Mouse (Mus musculus): ENCODE measurements around the gene Vmn2r59.
"Not testable (repeated sequence)": the region's sequence is repeated elsewhere in the genome, so short reads cannot be mapped to it uniquely, and the experiment has no call there.

Gene Vmn2r59

DNA sequence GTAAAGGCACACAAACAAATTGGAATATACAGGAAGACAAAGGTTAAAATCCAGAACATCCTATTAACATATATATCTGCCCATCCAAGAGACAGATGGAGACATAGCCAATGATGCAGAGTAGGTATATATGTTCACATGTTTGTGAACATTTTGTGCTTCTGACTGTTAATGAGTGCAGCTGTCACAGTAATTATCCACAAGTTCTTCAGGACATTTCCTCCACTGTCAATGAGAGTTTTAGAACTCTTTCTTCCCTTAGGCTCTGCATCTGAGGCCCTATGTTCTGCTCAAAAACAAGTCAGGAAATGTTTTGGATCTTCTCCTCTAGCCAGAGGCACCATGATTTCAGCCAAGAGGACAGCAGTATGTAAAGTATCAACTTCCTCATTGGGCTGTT, at the start of gene Vmn2r59:
Gene Vmn2r59, minus strand, starts transcription at position 101 of the 400 bp plus-strand sequence.
- no peak for DNase-seq (ENCODE audit: extremely low spot score, low spot score)

DNA sequence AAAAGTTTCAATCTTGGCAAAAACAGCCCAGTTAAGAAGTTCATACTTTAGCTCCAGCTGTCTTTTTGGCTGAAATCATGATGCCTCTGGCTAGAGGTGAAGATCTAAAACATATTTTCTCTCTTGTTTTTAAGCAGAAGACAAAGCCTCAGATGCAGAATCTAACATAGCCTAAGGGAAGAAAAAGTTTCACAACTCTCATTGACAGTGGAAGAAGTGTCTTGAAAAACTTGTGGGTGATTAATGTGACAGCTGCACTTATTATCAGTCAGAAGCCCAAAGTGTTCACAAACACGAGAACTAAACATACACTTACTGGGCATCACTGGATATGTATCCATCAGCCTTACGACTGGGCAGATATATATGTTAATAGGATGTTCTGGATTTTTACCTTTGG, 48.6 kb upstream of the Vmn2r59 start, which contains the start of gene Vmn2r60:
Gene Vmn2r60, plus strand, starts transcription at position 301 of the 400 bp plus-strand sequence.
- no peak for DNase-seq (ENCODE audit: extremely low spot score, low spot score)

DNA sequence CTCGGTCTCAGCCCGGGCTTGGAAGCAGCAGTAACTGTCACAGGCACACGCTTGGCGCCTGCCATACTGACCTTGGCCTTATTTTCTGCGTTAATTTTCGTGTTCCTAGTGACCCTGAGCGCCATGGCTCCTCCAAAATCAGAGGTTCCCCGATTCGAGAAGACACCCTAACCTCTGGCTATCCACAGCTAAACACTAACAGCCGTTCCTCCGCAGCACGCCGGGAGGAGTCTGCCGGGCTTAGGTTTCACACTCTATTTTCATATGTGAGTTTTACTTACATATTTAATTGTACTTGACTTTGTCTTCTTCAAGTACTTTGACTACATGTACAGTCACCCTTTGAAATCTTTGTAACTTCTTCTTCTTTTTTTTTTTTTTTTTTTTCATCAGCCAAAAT, 48.2 kb upstream of the Vmn2r59 start:
- DNase-seq (ENCODE audit: extremely low spot score, low spot score): not testable (repeated sequence)
